ENCODE assay signal across 19 mouse cellular contexts in genomic region chr12:55467331-55468180, GRCm38 (mm10). TPM values are rescaled to one million over a fixed set of nuclear protein-coding genes. Genes with fewer than 3 reads are reported as not detected.
DNase-seq lines count a peak whose midpoint lies in the region; ATAC-seq and TF ChIP-seq lines count a peak whose summit lies in the region.
"Had no signal": no experiment of that assay in that cellular context is flagged by ENCODE, and none has a peak within 500 bp of the region (broad histone marks: within the 10 kb centered on the region; RNA-seq: fewer than 3 reads in every experiment).

No protein-coding gene starts in this region.

- DNase-seq in heart, postnatal 10 days, result no peak
- DNase-seq in lung, postnatal 0 days (ENCODE audit: low spot score), result peak; percentile 49
- no peak for DNase-seq in lung, adult 2 months
- DNase-seq in thymus, adult 2 months, result no peak
- DNase-seq: cerebellum, adult 9-10 months; layer of hippocampus, postnatal 36 days; liver; right cerebral cortex, postnatal 25 days; thymus, postnatal 4 days had no signal

- no peak for ATAC-seq in heart, embryonic 13.5 days (ENCODE audit: extremely low read depth, insufficient number of reproducible peaks, low FRiP score, low TSS enrichment)
- ATAC-seq in lung, postnatal 0 days, result no peak
- ATAC-seq: CD4-positive, CD25-positive, alpha-beta regulatory T cell, adult 4 months; forebrain, embryonic 15.5 days; intestine, embryonic 15.5 days had no signal

- peak overlapping the region; percentile 29; the same call in 1 of the 2 replicates for H3K4me2 ChIP-seq in heart, embryonic 13.5 days
- no peak overlapping the region for H3K4me2 ChIP-seq in lung, postnatal 0 days (replicated peaks; ENCODE audit: low read depth, low read length)
- peak overlapping the region; percentile 100 for H3K4me2 ChIP-seq in myocyte (ENCODE audit: low read depth)
- H3K4me2 ChIP-seq: forebrain, embryonic 15.5 days; heart, embryonic 15.5 days; hindbrain, embryonic 13.5 days; intestine, embryonic 15.5 days; neural tube, embryonic 12.5 days had no signal

- no peaks in the 10 kb centered on the region for H3K9me3 ChIP-seq in heart, embryonic 13.5 days
- H3K9me3 ChIP-seq in lung, postnatal 0 days (ENCODE audit: low read length), result no peaks in the 10 kb centered on the region
- H3K9me3 ChIP-seq: forebrain, embryonic 15.5 days; heart, embryonic 15.5 days; hindbrain, embryonic 13.5 days; intestine, embryonic 15.5 days; neural tube, embryonic 12.5 days had no signal

- H3K4me3 ChIP-seq in heart, embryonic 13.5 days, result no peak overlapping the region
- no peak overlapping the region for H3K4me3 ChIP-seq in lung, postnatal 0 days (ENCODE audit: low read depth, low read length)
- no peak overlapping the region for H3K4me3 ChIP-seq in lung, adult 2 months (replicated peaks; ENCODE audit: extremely low read depth, low read depth, low read length)
- no peak overlapping the region for H3K4me3 ChIP-seq in bone marrow, adult 2 months (replicated peaks; ENCODE audit: control insufficient read depth, low read depth, low read length)
- H3K4me3 ChIP-seq in myocyte, result no peak overlapping the region
- H3K4me3 ChIP-seq in thymus, adult 2 months (ENCODE audit: control insufficient read depth, insufficient read depth, low read length), result no peak overlapping the region
- H3K4me3 ChIP-seq: forebrain, embryonic 15.5 days; heart, embryonic 15.5 days; hindbrain, embryonic 13.5 days; intestine, embryonic 15.5 days; neural tube, embryonic 12.5 days had no signal

- H3K4me1 ChIP-seq in heart, embryonic 13.5 days, result peaks cover 61% of the 10 kb centered on the region
- peaks cover 34% of the 10 kb centered on the region; the same call in 1 of the 2 replicates for H3K4me1 ChIP-seq in lung, postnatal 0 days (ENCODE audit: insufficient read depth, low read depth, low read length)
- peaks cover 26% of the 10 kb centered on the region for H3K4me1 ChIP-seq in lung, adult 2 months (ENCODE audit: control insufficient read depth, insufficient read depth, low read length)
- peaks cover 13% of the 10 kb centered on the region for H3K4me1 ChIP-seq in bone marrow, adult 2 months (ENCODE audit: control insufficient read depth, insufficient read depth, low read length)
- H3K4me1 ChIP-seq in thymus, adult 2 months (replicated peaks; ENCODE audit: control insufficient read depth, insufficient read depth, low read length), result peaks cover 68% of the 10 kb centered on the region

- no peak for TF ChIP-seq POLR2A in lung, adult 2 months (IDR thresholded peaks at IDR 0.05; ENCODE audit: borderline replicate concordance, extremely low read depth, low read depth, low read length)
- no peak for TF ChIP-seq POLR2A in bone marrow, adult 2 months (IDR thresholded peaks at IDR 0.05; ENCODE audit: borderline replicate concordance, control insufficient read depth, low read depth, low read length)
- no peak for TF ChIP-seq POLR2A in myocyte (IDR thresholded peaks at IDR 0.05; ENCODE audit: insufficient read length, low read depth)
- no peak for TF ChIP-seq POLR2A in thymus, adult 2 months (IDR thresholded peaks at IDR 0.05; ENCODE audit: control insufficient read depth, extremely low read depth, insufficient read depth, low read length, poor library complexity)

- H3K36me3 ChIP-seq in heart, embryonic 13.5 days, result no peaks in the 10 kb centered on the region
- H3K36me3 ChIP-seq in lung, postnatal 0 days (ENCODE audit: insufficient read depth, low read length), result no peaks in the 10 kb centered on the region
- no peaks in the 10 kb centered on the region for H3K36me3 ChIP-seq in myocyte (ENCODE audit: control insufficient read depth, insufficient read depth)
- no peaks in the 10 kb centered on the region for H3K36me3 ChIP-seq in thymus, adult 2 months (ENCODE audit: control insufficient read depth, insufficient read depth, low read length)
- H3K36me3 ChIP-seq: forebrain, embryonic 15.5 days; heart, embryonic 15.5 days; hindbrain, embryonic 13.5 days; intestine, embryonic 15.5 days; neural tube, embryonic 12.5 days had no signal

- TF ChIP-seq EP300 in lung, postnatal 0 days (IDR thresholded peaks at IDR 0.05), result 0 out of 2 replicates have a peak, but pooled peaks have one; percentile 17

- H3K27ac ChIP-seq in heart, embryonic 13.5 days (replicated peaks), result no peak overlapping the region
- H3K27ac ChIP-seq in lung, postnatal 0 days (ENCODE audit: low read length), result no peak overlapping the region
- H3K27ac ChIP-seq in bone marrow, adult 2 months (ENCODE audit: control insufficient read depth, insufficient read depth, low read depth, low read length, poor library complexity), result peak overlapping the region; percentile 72; the same call in 1 of the 2 replicates
- H3K27ac ChIP-seq in thymus, adult 2 months (ENCODE audit: control insufficient read depth, insufficient read depth, low read length), result no peak overlapping the region
- H3K27ac ChIP-seq: forebrain, embryonic 15.5 days; heart, embryonic 15.5 days; hindbrain, embryonic 13.5 days; intestine, embryonic 15.5 days; kidney, postnatal 0 days; neural tube, embryonic 12.5 days had no signal

- H3K9ac ChIP-seq in heart, embryonic 13.5 days, result peak overlapping the region; percentile 12; the same call in 1 of the 2 replicates
- H3K9ac ChIP-seq in lung, postnatal 0 days (replicated peaks; ENCODE audit: low read depth), result no peak overlapping the region
- H3K9ac ChIP-seq: forebrain, embryonic 15.5 days; heart, embryonic 15.5 days; hindbrain, embryonic 13.5 days; intestine, embryonic 15.5 days; neural tube, embryonic 12.5 days had no signal

- no peaks in the 10 kb centered on the region for H3K79me2 ChIP-seq in myocyte (ENCODE audit: control insufficient read depth, insufficient read depth)

- no peak for TF ChIP-seq CTCF in lung, postnatal 0 days (IDR thresholded peaks at IDR 0.05)
- TF ChIP-seq CTCF in lung, adult 2 months (IDR thresholded peaks at IDR 0.05; ENCODE audit: insufficient read depth, low read length), result no peak
- TF ChIP-seq CTCF in bone marrow, adult 2 months (IDR thresholded peaks at IDR 0.05; ENCODE audit: control insufficient read depth, insufficient read depth, low read length), result no peak
- TF ChIP-seq CTCF in thymus, adult 2 months (IDR thresholded peaks at IDR 0.05; ENCODE audit: borderline replicate concordance, control insufficient read depth, extremely low read depth, insufficient read depth, low read length, poor library complexity), result no peak

- intact Hi-C loops in heart, postnatal 10 days (cut with DNase I), result no loop called here

- H3K27me3 ChIP-seq in heart, embryonic 13.5 days (replicated peaks), result no peaks in the 10 kb centered on the region
- H3K27me3 ChIP-seq in lung, postnatal 0 days (replicated peaks; ENCODE audit: insufficient read depth, low read length), result no peaks in the 10 kb centered on the region
- no peaks in the 10 kb centered on the region for H3K27me3 ChIP-seq in myocyte (ENCODE audit: control insufficient read depth, insufficient read depth, insufficient read length)
- no peaks in the 10 kb centered on the region for H3K27me3 ChIP-seq in thymus, adult 2 months (ENCODE audit: control insufficient read depth, insufficient read depth, low read length)
- H3K27me3 ChIP-seq: forebrain, embryonic 15.5 days; heart, embryonic 15.5 days; hindbrain, embryonic 13.5 days; intestine, embryonic 15.5 days; neural tube, embryonic 12.5 days had no signal

- WGBS in heart, embryonic 13.5 days, result 32% methylated on average over 10 of the region's 10 CpGs
- 63% methylated on average over 10 of the region's 10 CpGs for WGBS in lung, postnatal 0 days
- 78% methylated on average over 10 of the region's 10 CpGs for WGBS in lung, adult 2 months
- 77% methylated on average over 10 of the region's 10 CpGs for WGBS in bone marrow, adult 2 months
- WGBS in thymus, adult 2 months, result 93% methylated on average over 10 of the region's 10 CpGs

- H3ac ChIP-seq in myocyte (ENCODE audit: control insufficient read depth, insufficient read length), result no peak overlapping the region

TF ChIP-seq in myocyte, 11 proteins besides CTCF, POLR2A, EP300 and RAD21:
- no peak for TF ChIP-seq TCF3 (IDR thresholded peaks at IDR 0.05; ENCODE audit: insufficient read length, low read depth)

RNA-seq across cellular contexts. Expression of gene Nfkbia, which starts 24.9 kb away (rescaled TPM):
- polyA plus RNA-seq in heart, embryonic 13.5 days (2015; fragmentation: Nextera tagmentation; extraction: Ambion mirVana), result 47.0 and 56.0 TPM in 2 replicates
- 10 to 100 TPM; 45.7 to 65.3 TPM for total RNA-seq in heart, postnatal 10 days (2021)
- polyA plus RNA-seq in lung, postnatal 0 days (2015; fragmentation: Nextera tagmentation; extraction: Ambion mirVana), result 184 and 297 TPM in 2 replicates
- polyA plus RNA-seq in lung, adult 2 months (2012; rRNA removed), result 282 and 367 TPM in 2 replicates
- polyA plus RNA-seq in bone marrow, adult 2 months (2011; ENCODE audit: insufficient read depth, insufficient read length, low replicate concordance, missing spikeins), result 51.8 and 91.0 TPM in 2 replicates
- 18.0 TPM for polyA plus RNA-seq in myocyte (2012; fragmentation: generic; extraction: Trizol)
- polyA plus RNA-seq in thymus, adult 2 months (2012; rRNA removed), result 613 and 674 TPM in 2 replicates
